Mouse (Mus musculus) heart, embryonic 14.5 days (tissue): Measurements from ENCODE around the gene Gm17067. TPM values are rescaled to one million over a fixed set of nuclear protein-coding genes. Genes with fewer than 3 reads are reported as not detected.
"Not testable (repeated sequence)": the region's sequence is repeated elsewhere in the genome, so short reads cannot be mapped to it uniquely, and the experiment has no call there.

Experiments used
- ATAC-seq: fragments of 200-750 bp; cut with Nextera tagmentation; 2 replicates; pipeline ENCODE4 v1.8.0; 2017; ENCODE audit warnings: low read depth, moderate TSS enrichment; ENCODE audit not compliant: insufficient number of reproducible peaks, insufficient read depth, low FRiP score
- H3K27ac ChIP-seq, 2 experiments: fragments of 200-500 bp in 1 of 2; fragments of 300-500 bp in 1 of 2; sonication (generic) in 1 of 2; replicated peaks in 1 of 2; 2 replicates each; pipeline ENCODE4 v1.5.1; 2012 to 2014; ENCODE audit warnings: low read depth in 2 of 2, low read length in 2 of 2, control low read depth in 1 of 2, mild to moderate bottlenecking in 1 of 2, mixed read lengths in 1 of 2; ENCODE audit not compliant: control insufficient read depth in 1 of 2, insufficient read depth in 1 of 2
- H3K27me3 ChIP-seq: fragments of 300-500 bp; sonication (generic); 2 replicates; pipeline ENCODE4 v1.6.1; 2014; ENCODE audit warnings: mild to moderate bottlenecking, low read length, control low read depth; ENCODE audit not compliant: control insufficient read depth, insufficient read depth
- H3K36me3 ChIP-seq: fragments of 300-500 bp; sonication (generic); 2 replicates; pipeline ENCODE4 v1.6.1; 2014; ENCODE audit warnings: mild to moderate bottlenecking, control low read depth, low read length, mixed read lengths; ENCODE audit not compliant: control insufficient read depth, insufficient read depth
- H3K4me1 ChIP-seq, 2 experiments: fragments of 200-500 bp in 1 of 2; fragments of 300-500 bp in 1 of 2; sonication (generic) in 1 of 2; 2 replicates each; pipeline ENCODE4 v1.6.1; 2012 to 2014; ENCODE audit warnings: low read length in 2 of 2, control low read depth in 1 of 2, mixed read lengths in 1 of 2; ENCODE audit not compliant: control insufficient read depth in 2 of 2, insufficient read depth in 2 of 2
- H3K4me2 ChIP-seq: fragments of 300-500 bp; sonication (generic); 2 replicates; pipeline ENCODE4 v1.6.1; 2014; ENCODE audit warnings: mild to moderate bottlenecking, low read length
- H3K4me3 ChIP-seq, 2 experiments: fragments of 200-500 bp in 1 of 2; fragments of 300-500 bp in 1 of 2; sonication (generic) in 1 of 2; 2 replicates each; pipeline ENCODE4 v1.5.1; 2012 to 2014; ENCODE audit warnings: low read length in 2 of 2, mild to moderate bottlenecking in 2 of 2, control low read depth in 1 of 2, low read depth in 1 of 2, moderate library complexity in 1 of 2; ENCODE audit not compliant: control insufficient read depth in 1 of 2, insufficient read depth in 1 of 2
- H3K9ac ChIP-seq: fragments of 300-500 bp; sonication (generic); 2 replicates; pipeline ENCODE4 v1.6.1; 2014; ENCODE audit warnings: mild to moderate bottlenecking, low read length
- H3K9me3 ChIP-seq: fragments of 300-500 bp; sonication (generic); 2 replicates; pipeline ENCODE4 v1.6.1; 2016; ENCODE audit warnings: low read length, control low read depth; ENCODE audit not compliant: control insufficient read depth
- WGBS: fragments of 180-500 bp; shearing (Covaris S2); extraction: QIAGEN DNeasy Blood & Tissue Kit; methylation state at CpG from one replicate; pipeline ENCODE4 v1.1.7; 2014; 5-methylcytosine and 5-hydroxymethylcytosine counted together
- polyA plus RNA-seq: library from polyadenylated mRNA; unstranded; fragments of >200 nt; fragmentation: Nextera tagmentation; extraction: Ambion mirVana; gene quantifications from 2 replicates; pipeline ENCODE4 v1.2.1, GENCODE M21; 2014

Gene Gm17067
- polyA plus RNA-seq: not detected in 2 replicates

GRCm38 (mm10) chr7:42726917-42727316 lies at the start of gene Gm17067:
Gm17067 (minus strand) TSS chr7:42727017.
- H3K36me3 ChIP-seq, H3K4me1 ChIP-seq, H3K4me3 ChIP-seq, H3K27me3 ChIP-seq, H3K27ac ChIP-seq, H3K4me2 ChIP-seq, ATAC-seq, H3K9me3 ChIP-seq, H3K9ac ChIP-seq: not testable (repeated sequence)
- 78% methylated on average over 4 of the region's 4 CpGs for WGBS

- no peak for ATAC-seq
- no peaks in the 10 kb centered on the region for H3K36me3 ChIP-seq
- WGBS: 45% methylated on average over 20 of the region's 20 CpGs
Observed at GRCm38 (mm10) chr7:42749836-42750235, 23.0 kb upstream of the Gm17067 start.

GRCm38 (mm10) chr7:42738536-42739210 lies 11.9 kb upstream of the Gm17067 start:
- Histone ChIP-seq H3K9me3 (peaks cover 16% of the 10 kb centered on the region), H3K36me3 (no peaks in the 10 kb centered on the region), H3K27me3 (no peaks in the 10 kb centered on the region), H3K4me2 (no peak overlapping the region), H3K27ac (no peak overlapping the region), H3K9ac (no peak overlapping the region), H3K4me1 (no peaks in the 10 kb centered on the region), H3K4me3 (no peak overlapping the region)
- 77% methylated on average over 10 of the region's 10 CpGs for WGBS
- ATAC-seq: no peak

More at GRCm38 (mm10) chr7:42749836-42750235, 23.0 kb upstream of the Gm17067 start:
- Histone ChIP-seq H3K27ac (no peak overlapping the region), H3K9me3 (0 out of 2 replicates have a peak, but pooled peaks cover 4% of the 10 kb centered on the region), H3K27me3 (no peaks in the 10 kb centered on the region), H3K9ac (no peak overlapping the region), H3K4me1 (no peaks in the 10 kb centered on the region), H3K4me2 (no peak overlapping the region), H3K4me3 (no peak overlapping the region)

GRCm38 (mm10) chr7:42693251-42693650 lies 33.6 kb downstream of the Gm17067 start:
- H3K4me2 ChIP-seq: peak overlapping the region; percentile 67
- peak overlapping the region; percentile 70 to 84; a peak in 2 of 4 replicates for H3K27ac ChIP-seq
- under 1% methylated on average over 4 of the region's 4 CpGs for WGBS
- not testable (repeated sequence) for ATAC-seq, H3K27me3 ChIP-seq, H3K9me3 ChIP-seq, H3K4me1 ChIP-seq, H3K36me3 ChIP-seq
- peak overlapping the region; percentile 60 to 78 for H3K4me3 ChIP-seq
- peak overlapping the region; percentile 76 for H3K9ac ChIP-seq

GRCm38 (mm10) chr7:42692362-42693158 lies 34.3 kb downstream of the Gm17067 start, which contains the start of gene Zfp975:
Zfp975 (minus strand) TSS chr7:42692742.
- peak within 1 kb of the TSS; percentile 60 to 78 for H3K4me3 ChIP-seq
- peak within 1 kb of the TSS; percentile 70 to 84 for H3K27ac ChIP-seq
- H3K27me3 ChIP-seq, H3K36me3 ChIP-seq, H3K4me1 ChIP-seq, H3K9me3 ChIP-seq: not testable (repeated sequence)
- under 1% methylated on average over 23 of the region's 23 CpGs for WGBS
- H3K9ac ChIP-seq: peak within 1 kb of the TSS; percentile 76
- peak within 1 kb of the TSS; percentile 67 for H3K4me2 ChIP-seq
- peak; percentile 99 for ATAC-seq

- not testable (repeated sequence) for H3K4me2 ChIP-seq, ATAC-seq, H3K9me3 ChIP-seq, H3K4me3 ChIP-seq, H3K27ac ChIP-seq, H3K27me3 ChIP-seq, H3K9ac ChIP-seq, H3K36me3 ChIP-seq, H3K4me1 ChIP-seq
- 92% methylated on average over 6 of the region's 6 CpGs for WGBS
Observed at GRCm38 (mm10) chr7:42680081-42680480, 46.7 kb downstream of the Gm17067 start.

GRCm38 (mm10) chr7:42679646-42680045 lies 47.2 kb downstream of the Gm17067 start:
- H3K27me3 ChIP-seq, H3K9me3 ChIP-seq, H3K36me3 ChIP-seq, H3K4me2 ChIP-seq, H3K4me1 ChIP-seq, H3K27ac ChIP-seq, ATAC-seq, H3K4me3 ChIP-seq, H3K9ac ChIP-seq: not testable (repeated sequence)
